In the genomic region with DNA sequence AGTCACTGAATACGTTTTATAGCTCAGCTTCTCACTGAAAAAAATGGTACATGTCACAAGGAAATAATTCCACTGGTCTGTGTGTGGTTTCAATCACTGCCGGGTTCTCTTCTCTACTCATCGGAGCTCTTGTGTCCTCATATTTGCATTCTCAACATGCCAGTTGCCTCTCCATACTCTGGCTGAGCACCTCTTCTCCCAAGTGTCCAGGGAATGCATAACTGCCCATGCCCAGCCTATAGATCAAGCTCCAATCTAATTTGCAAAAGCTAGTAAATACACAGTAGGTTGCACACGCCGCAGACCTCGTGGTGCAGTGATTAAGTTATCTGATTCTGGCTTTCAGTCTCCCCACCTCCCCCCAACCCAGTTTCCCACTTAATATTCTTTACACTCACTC, we compare ENCODE assay signal across 21 mouse cellular contexts.
"Had no signal": no experiment of that assay in that cellular context is flagged by ENCODE, and none has a peak within 500 bp of the region (broad histone marks: within the 10 kb centered on the region; RNA-seq: fewer than 3 reads in every experiment).

No protein-coding gene starts in this region.

- H3K4me1 ChIP-seq: intestine, embryonic 15.5 days; limb, embryonic 10.5 days; limb, embryonic 13.5 days; liver, embryonic 12.5 days; liver, embryonic 15.5 days; midbrain, embryonic 13.5 days had no signal

- ATAC-seq: intestine, embryonic 15.5 days; liver, embryonic 12.5 days; midbrain, embryonic 13.5 days had no signal

- H3K4me3 ChIP-seq: intestine, embryonic 15.5 days; limb, embryonic 10.5 days; limb, embryonic 13.5 days; liver, embryonic 12.5 days; liver, embryonic 15.5 days; megakaryocyte, embryonic 14.5 days; midbrain, embryonic 10.5 days; midbrain, embryonic 13.5 days had no signal

- H3K4me2 ChIP-seq: intestine, embryonic 15.5 days; limb, embryonic 13.5 days; liver, embryonic 12.5 days; liver, embryonic 15.5 days; lung, embryonic 14.5 days; midbrain, embryonic 13.5 days had no signal

- DNase-seq: kidney, adult 11 months; kidney, adult 9 months; kidney, postnatal 14 days; kidney, postnatal 4 days; layer of hippocampus, adult 9-11 months; liver; lung, embryonic 14.5 days; right cerebral cortex, adult 18-20 months; right cerebral cortex, postnatal 14 days; right cerebral cortex, postnatal 4 days; thymus, adult 2 months; thymus, postnatal 14 days had no signal

- H3K27ac ChIP-seq: intestine, embryonic 15.5 days; limb, embryonic 10.5 days; limb, embryonic 13.5 days; liver, embryonic 12.5 days; liver, embryonic 15.5 days; midbrain, embryonic 10.5 days; midbrain, embryonic 13.5 days; stomach, postnatal 0 days had no signal

- H3K36me3 ChIP-seq: intestine, embryonic 15.5 days; limb, embryonic 10.5 days; limb, embryonic 13.5 days; liver, embryonic 12.5 days; liver, embryonic 15.5 days; midbrain, embryonic 10.5 days; midbrain, embryonic 13.5 days had no signal

- H3K9ac ChIP-seq: intestine, embryonic 15.5 days; limb, embryonic 13.5 days; liver, embryonic 12.5 days; liver, embryonic 15.5 days; lung, embryonic 14.5 days; midbrain, embryonic 13.5 days had no signal

- H3K9me3 ChIP-seq: intestine, embryonic 15.5 days; limb, embryonic 10.5 days; limb, embryonic 13.5 days; liver, embryonic 12.5 days; liver, embryonic 15.5 days; megakaryocyte, embryonic 14.5 days; midbrain, embryonic 10.5 days; midbrain, embryonic 13.5 days had no signal

- H3K27me3 ChIP-seq: intestine, embryonic 15.5 days; limb, embryonic 13.5 days; liver, embryonic 12.5 days; liver, embryonic 15.5 days; megakaryocyte, embryonic 14.5 days; midbrain, embryonic 13.5 days had no signal
